Mouse (Mus musculus) layer of hippocampus, adult 8-10 months (tissue): Measurements from ENCODE around the gene Tymp. TPM values are rescaled to one million over a fixed set of nuclear protein-coding genes. Genes with fewer than 3 reads are reported as not detected.

Source experiments
- DNase-seq, 2 experiments: peaks; one replicate each; pipeline ENCODE4 v3.0.0; 2022; ENCODE audit warnings: low spot score in 2 of 2
- total RNA-seq, 4 experiments: library from RNA; stranded (reverse); gene quantifications; 2 replicates each; pipeline ENCODE4 v1.2.4; 2022

Tymp gene
- total RNA-seq, 4 experiments from 2014 or later: 0.76 to 1.6 (median 1.2) TPM

DNA sequence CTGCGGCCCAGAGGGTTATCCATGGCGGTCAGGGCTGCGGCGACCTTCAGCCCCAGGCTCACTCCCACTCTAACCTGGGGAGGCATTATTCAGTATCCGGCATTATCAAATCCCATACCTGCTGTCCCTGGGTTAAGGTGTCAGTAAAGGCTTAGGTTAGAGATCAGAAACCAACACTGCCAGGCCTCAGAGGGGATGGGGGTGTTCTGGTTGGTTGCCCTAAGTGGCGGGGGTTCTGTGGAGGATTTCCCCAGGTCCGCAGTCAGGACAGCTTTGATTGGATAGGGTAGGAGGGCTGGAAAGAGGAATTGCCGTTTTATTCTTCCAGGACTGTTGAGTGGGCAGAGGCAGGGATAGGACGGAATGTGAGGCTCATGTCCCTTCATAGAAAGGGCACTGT lies 2.5 kb downstream of the Tymp start:
- no peak for DNase-seq

- DNase-seq: peak; percentile 89 to 94
Measured at GRCm38 (mm10) chr15:89373762-89374248, 3.0 kb downstream of the Tymp start, which contains the start of gene Sco2. Sco2 (minus strand) TSS chr15:89373846.

GRCm38 (mm10) chr15:89373027-89373761 lies 3.6 kb downstream of the Tymp start:
- DNase-seq: peak; percentile 67 to 85

DNA sequence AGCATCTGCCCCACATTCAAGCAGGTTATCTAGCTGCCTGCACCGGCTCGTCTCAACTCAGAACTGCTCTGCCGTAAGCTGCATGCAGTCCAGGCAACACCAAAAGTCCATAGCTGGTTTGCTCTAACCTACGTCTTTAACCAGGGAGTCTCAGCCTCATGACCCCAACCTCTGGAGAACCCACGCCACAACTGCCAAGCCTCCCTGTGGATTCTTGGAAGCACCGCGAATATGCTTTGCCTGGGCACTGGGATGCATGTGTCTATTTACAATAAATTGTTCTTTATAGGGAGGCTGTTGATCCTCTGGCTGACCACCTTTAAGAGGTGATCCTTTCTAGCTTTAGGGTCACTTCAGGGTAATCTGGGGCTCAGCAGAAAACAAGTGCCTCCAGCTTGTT lies 4.3 kb downstream of the Tymp start:
- no peak for DNase-seq

DNA sequence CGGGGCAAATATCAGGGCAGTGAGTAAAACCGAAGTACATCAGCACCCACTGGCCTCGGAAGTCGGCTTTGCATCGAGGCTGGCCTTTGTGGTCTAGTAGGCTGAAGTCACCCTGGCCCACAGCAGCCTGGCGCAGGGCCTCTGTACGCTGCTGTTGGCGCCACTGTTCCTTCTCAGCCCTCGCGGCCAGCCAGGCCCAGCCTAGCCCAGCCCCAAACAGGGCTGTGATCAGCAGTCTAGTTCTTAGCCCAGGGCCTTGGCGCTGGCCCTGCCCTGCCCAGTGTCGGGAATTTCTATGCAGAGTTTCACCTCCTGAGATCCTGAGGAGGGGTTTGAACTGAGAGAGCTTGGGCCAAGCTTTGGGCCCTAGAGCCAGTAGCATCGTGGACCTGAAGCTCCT lies 4.8 kb downstream of the Tymp start:
- DNase-seq: no peak

DNA sequence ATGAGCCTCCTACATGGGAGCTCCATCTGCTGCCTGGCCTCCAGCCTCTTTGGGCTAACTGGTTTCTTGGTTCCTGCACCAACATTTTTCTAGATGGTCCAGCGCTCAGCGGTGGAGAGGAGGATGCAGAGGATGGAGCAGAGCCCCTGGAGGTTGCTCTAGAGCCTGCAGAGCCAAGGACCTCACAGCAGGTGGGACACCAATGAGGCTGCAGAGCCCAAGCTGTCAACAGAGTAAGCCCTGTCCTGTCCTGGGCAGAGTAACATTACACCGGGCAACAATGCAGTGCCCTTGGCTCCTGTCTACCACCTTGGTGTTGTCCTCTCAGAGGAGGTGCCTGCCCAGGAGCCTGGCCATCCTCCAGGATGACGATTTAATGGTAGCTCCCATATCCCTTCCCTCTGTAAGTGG lies 11.7 kb downstream of the Tymp start:
- no peak for DNase-seq

- no peak for DNase-seq
Measured at GRCm38 (mm10) chr15:89363051-89363450, 13.8 kb downstream of the Tymp start.

- DNase-seq: no peak
Measured at GRCm38 (mm10) chr15:89358784-89359183, 18.1 kb downstream of the Tymp start.

- DNase-seq: peak in 1 of 2 experiments; percentile 43
Measured at GRCm38 (mm10) chr15:89356372-89356771, 20.5 kb downstream of the Tymp start.

DNA sequence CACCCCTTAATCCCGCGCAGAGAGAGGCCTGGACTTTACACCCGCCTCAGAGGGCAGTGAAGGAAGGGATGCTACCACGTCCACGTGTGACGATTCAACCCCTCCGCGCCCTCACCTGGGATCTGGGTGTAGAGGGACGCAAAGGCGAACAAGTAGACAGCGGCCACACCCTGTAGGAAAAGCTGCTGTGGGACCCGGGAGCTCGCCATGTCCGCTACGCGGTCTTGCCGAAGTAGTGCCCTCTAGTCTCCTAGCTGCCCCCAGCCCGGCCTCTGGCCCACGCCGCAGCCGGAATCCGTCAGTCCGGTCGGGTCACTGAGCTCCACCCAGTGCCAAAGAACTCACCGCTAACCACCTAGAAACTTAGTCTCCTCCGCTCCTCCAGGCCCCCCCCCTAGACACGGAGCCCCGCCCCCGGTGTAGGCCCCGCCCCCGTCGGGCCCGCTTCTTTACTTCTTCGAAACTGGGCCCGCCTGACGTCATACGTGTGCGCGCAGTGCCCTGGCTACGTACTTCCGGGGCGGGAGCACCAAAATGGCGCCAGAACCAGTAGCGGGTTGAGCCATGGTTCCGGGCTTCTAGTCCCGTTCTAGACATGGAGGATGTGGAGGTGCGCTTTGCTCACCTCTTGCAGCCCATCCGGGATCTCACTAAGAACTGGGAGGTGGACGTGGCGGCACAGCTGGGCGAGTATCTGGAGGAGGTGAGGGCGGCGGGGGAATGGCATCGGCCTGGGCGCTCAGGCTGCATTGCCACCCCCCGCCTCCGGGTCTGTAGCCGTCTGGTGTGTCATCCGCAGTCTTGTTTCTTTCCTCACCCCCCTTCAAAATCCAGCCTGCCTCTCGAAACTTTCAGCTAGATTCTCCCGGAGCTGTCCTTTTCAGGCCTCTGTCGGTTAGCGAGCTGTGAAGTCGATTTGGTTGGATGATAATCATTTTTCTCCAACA lies 21.3 kb downstream of the Tymp start, which contains the start of the genes Lmf2 and Ncaph2:
Gene Lmf2, minus strand, starts transcription at position 419 of the 947 bp plus-strand sequence.
Gene Ncaph2, plus strand, starts transcription at position 479 of the 947 bp plus-strand sequence.
- DNase-seq: peak; percentile 93

GRCm38 (mm10) chr15:89354455-89354854 lies 22.4 kb downstream of the Tymp start:
- no peak for DNase-seq

- DNase-seq: no peak
Measured at GRCm38 (mm10) chr15:89353837-89354236, 23.0 kb downstream of the Tymp start.

DNA sequence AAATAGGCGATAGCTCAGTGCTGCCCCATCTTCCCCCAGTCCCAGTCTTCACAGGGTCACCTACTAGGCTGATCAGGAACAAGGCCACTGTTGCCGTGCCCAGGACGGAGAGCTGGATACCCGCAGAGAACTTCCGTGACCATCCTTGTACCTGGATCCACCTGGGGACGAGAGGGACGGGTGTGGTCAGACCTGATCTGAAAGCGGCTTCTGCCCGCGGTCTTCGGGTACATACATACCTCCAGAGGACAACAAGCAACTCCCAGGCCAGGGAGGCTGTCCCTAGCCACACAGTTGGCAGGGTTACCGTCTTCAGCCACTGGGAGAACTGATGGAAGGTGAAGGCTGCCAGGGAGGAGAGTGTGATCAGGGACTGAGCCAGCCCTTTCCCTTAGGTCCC lies 24.0 kb downstream of the Tymp start:
- no peak for DNase-seq

- DNase-seq: no peak
Measured at GRCm38 (mm10) chr15:89352054-89352453, 24.8 kb downstream of the Tymp start.

DNA sequence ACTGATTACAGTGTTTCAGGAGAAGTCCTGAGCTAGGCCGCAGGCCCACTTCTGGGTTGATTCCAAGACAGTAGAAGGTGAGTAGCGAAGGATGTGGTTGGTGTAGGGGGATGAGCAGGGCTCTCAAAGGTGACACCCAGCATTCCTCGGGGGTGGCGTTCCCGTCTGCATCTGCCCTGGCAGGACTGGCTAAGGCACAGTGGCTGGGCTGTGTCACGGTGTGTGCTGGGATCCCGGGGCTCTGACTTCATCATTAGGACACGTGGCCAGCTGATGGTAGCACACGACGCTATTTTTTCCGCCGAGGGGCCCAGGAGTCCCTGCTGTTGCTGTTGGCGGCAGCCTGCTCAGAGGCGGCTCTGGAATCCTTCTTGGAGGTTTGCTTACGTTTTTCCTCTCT lies 25.5 kb downstream of the Tymp start:
- no peak for DNase-seq

- no peak for DNase-seq
Measured at GRCm38 (mm10) chr15:89350447-89350846, 26.4 kb downstream of the Tymp start.

DNA sequence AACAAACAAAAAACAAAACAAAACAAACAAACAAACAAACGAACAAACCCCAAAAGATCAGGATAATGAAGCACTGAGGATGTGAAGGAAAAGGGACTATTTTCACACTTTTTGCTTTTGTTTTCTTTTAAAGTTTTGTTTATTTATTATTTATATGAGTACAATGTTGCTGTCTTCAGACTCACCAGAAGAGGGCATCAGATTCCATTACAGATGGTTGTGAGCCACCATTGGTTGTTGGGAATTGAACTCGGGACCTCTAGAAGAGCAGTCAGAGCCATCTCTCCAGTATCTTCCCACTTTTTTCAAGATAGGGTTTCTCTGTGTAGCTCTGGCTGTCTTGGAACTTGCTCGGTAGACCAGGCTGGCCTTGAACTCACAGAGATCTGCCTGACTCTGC lies 33.5 kb downstream of the Tymp start:
- no peak for DNase-seq

DNA sequence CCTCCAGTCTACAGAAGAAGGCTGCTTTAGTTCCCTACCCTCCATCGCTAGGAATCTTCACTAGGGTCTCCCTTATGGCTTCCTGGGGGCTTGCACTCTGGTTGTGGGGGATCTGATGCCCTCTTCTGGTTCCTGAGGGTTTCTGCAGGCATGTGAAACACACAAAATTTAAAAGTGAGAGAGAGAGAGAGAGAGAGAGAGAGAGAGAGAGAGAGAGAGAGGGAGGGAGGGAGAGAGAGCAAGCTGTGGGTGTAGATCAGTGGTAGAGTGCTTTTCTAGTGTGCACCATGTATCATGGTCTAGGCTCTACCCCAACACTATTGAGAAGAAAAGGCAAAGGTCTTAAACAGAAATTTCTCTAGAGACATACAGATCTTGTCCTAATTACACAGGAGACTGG lies 35.2 kb downstream of the Tymp start:
- DNase-seq: no peak

DNA sequence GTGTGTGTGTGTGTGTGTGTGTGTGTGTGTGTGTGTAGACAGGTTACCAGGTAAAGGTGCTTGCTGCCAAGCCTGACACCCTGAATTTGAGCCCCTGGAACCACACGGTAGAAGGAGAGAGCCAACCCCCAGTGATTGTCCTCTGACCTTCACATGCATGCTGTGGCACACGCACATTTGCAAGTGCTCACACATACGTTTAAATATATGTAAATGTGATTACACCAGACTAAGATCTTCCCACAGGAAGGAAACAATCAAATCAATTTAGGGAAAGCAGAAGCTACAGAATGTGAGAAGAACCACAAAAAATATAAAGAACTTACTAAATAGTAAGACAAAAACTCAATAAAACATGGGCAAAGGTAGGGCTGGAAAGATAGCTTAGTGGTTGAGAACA lies 36.7 kb downstream of the Tymp start:
- DNase-seq: no peak

DNA sequence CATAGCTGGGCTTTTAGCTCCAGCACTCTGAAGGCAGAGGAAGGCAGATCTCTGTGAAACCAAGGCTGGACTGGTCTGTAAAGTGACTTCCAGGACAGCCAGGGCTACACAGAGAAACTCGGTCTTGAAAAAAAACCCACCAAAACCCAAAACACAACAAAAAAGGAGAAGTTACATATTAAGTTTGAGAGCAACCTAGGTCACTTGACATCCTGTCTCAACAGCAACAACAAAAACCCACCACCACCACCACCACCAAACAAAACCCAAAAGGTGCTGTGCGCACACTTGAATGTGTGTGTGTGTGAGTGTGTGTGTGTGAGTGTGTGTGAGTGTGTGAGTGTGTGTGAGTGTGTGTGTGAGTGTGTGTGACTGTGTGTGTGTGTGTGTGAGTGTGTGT lies 37.1 kb downstream of the Tymp start:
- DNase-seq: no peak

- DNase-seq: no peak
Measured at GRCm38 (mm10) chr15:89336422-89336821, 40.4 kb downstream of the Tymp start.
